Mouse (Mus musculus) forebrain, embryonic 14.5 days (tissue): Measurements from ENCODE around the gene Gm13030. TPM values are rescaled to one million over a fixed set of nuclear protein-coding genes. Genes with fewer than 3 reads are reported as not detected.

Experiments used
- ATAC-seq: fragments of 200-750 bp; cut with Nextera tagmentation; 2 replicates; pipeline ENCODE4 v1.8.0; 2017; ENCODE audit warnings: mild to moderate bottlenecking, moderate library complexity
- DNase-seq: peaks from one replicate; pipeline ENCODE4 v3.0.0-alpha.2; 2015; ENCODE audit warnings: low spot score
- H3K27ac ChIP-seq: fragments of 300-500 bp; sonication (generic); 2 replicates; pipeline ENCODE4 v1.5.1; 2014; ENCODE audit warnings: low read depth, mild to moderate bottlenecking, control low read depth, low read length, moderate library complexity
- H3K27me3 ChIP-seq: fragments of 300-500 bp; sonication (generic); replicated peaks from 2 replicates; pipeline ENCODE4 v1.6.1; 2014; ENCODE audit warnings: low read length, control low read depth, mixed read lengths; ENCODE audit not compliant: control insufficient read depth, insufficient read depth
- H3K36me3 ChIP-seq: fragments of 300-500 bp; sonication (generic); 2 replicates; pipeline ENCODE4 v1.6.1; 2014; ENCODE audit warnings: low read length, control low read depth; ENCODE audit not compliant: control insufficient read depth, insufficient read depth
- H3K4me1 ChIP-seq: fragments of 300-500 bp; sonication (generic); 2 replicates; pipeline ENCODE4 v1.6.1; 2014; ENCODE audit warnings: antibody characterized with exemption, low read length, control low read depth; ENCODE audit not compliant: control insufficient read depth, insufficient read depth
- H3K4me2 ChIP-seq: fragments of 300-500 bp; sonication (generic); 2 replicates; pipeline ENCODE4 v1.6.1; 2014; ENCODE audit warnings: mild to moderate bottlenecking, control low read depth, low read length
- H3K4me3 ChIP-seq: fragments of 300-500 bp; sonication (generic); 2 replicates; pipeline ENCODE4 v1.5.1; 2014; ENCODE audit warnings: low read depth, low read length, control low read depth
- H3K9ac ChIP-seq: fragments of 300-500 bp; sonication (generic); 2 replicates; pipeline ENCODE4 v1.6.1; 2014; ENCODE audit warnings: mild to moderate bottlenecking, low read length, control low read depth, moderate library complexity
- H3K9me3 ChIP-seq: fragments of 300-500 bp; sonication (generic); replicated peaks from 2 replicates; pipeline ENCODE4 v1.6.1; 2016; ENCODE audit warnings: low read length, control low read depth, mixed read lengths; ENCODE audit not compliant: control insufficient read depth
- WGBS: fragments of 180-500 bp; shearing (Covaris S2); extraction: QIAGEN DNeasy Blood & Tissue Kit; methylation state at CpG from one replicate; pipeline ENCODE4 v1.1.7; 2014; 5-methylcytosine and 5-hydroxymethylcytosine counted together
- polyA plus RNA-seq: library from polyadenylated mRNA; unstranded; fragments of >200 nt; fragmentation: Nextera tagmentation; extraction: Ambion mirVana; gene quantifications from 2 replicates; pipeline ENCODE4 v1.2.1, GENCODE M21; 2014

Gm13030 gene
- polyA plus RNA-seq, result not detected in 2 replicates

DNA sequence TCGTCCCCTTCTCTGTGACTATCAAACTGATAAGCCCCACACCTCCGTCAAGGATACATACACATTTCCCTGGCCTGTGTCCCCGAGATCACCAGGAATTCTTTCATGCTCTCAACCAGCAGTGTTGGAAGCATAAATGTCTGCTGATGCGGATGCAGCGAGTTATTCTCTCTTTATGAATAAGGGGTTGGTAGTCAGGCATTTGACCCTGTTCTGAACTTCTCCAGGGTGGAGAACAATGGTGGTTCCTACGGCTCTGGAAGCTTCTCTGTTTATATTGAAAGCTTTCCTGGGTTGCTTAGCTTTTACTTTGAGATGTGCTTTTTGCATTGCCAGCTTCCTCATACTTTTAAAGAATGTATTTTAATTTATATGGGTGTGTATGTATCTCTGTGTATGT is at the start of gene Gm13030:
Gene Gm13030, minus strand, starts transcription at position 101 of the 400 bp plus-strand sequence.
- DNase-seq (no peak), ATAC-seq (no peak)
- H3K27ac ChIP-seq, result no peak within 1 kb of the TSS
- 81% methylated on average over 6 of the region's 6 CpGs for WGBS
- no peaks in the 10 kb centered on the region for H3K27me3 ChIP-seq
- H3K4me1 ChIP-seq, result no peaks in the 10 kb centered on the region
- no peaks in the 10 kb centered on the region for H3K36me3 ChIP-seq
- H3K4me3 ChIP-seq, result no peak within 1 kb of the TSS
- H3K9ac ChIP-seq, result no peak within 1 kb of the TSS
- no peak within 1 kb of the TSS for H3K4me2 ChIP-seq
- no peaks in the 10 kb centered on the region for H3K9me3 ChIP-seq

DNA sequence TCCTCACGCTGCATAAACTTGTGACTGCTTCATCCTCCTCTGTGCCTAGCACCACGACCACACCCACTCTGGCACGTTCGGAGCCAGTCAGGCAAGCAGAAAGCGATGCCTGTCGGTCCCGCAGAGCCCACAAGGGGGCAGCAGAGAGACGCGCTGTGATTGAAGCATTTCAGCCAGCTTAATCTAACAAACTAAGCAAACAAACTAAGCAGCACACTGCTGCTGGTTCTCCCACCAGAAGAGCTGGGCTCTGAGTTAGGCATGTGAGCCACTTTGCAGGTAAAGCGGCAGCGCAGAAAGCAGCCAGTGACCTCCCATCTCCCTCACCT is 48.3 kb upstream of the Gm13030 start:
- H3K4me3 ChIP-seq, result peak overlapping the region; percentile 16
- no peak overlapping the region for H3K9ac ChIP-seq
- H3K27me3 ChIP-seq, result no peaks in the 10 kb centered on the region
- peak; percentile 81 for ATAC-seq
- H3K4me1 ChIP-seq, result no peaks in the 10 kb centered on the region
- peak; percentile 96 for DNase-seq
- H3K4me2 ChIP-seq, result peak overlapping the region; percentile 47
- WGBS, result under 1% methylated on average over 11 of the region's 11 CpGs
- H3K27ac ChIP-seq, result no peak overlapping the region
- H3K36me3 ChIP-seq, result no peaks in the 10 kb centered on the region
- H3K9me3 ChIP-seq, result no peaks in the 10 kb centered on the region

DNA sequence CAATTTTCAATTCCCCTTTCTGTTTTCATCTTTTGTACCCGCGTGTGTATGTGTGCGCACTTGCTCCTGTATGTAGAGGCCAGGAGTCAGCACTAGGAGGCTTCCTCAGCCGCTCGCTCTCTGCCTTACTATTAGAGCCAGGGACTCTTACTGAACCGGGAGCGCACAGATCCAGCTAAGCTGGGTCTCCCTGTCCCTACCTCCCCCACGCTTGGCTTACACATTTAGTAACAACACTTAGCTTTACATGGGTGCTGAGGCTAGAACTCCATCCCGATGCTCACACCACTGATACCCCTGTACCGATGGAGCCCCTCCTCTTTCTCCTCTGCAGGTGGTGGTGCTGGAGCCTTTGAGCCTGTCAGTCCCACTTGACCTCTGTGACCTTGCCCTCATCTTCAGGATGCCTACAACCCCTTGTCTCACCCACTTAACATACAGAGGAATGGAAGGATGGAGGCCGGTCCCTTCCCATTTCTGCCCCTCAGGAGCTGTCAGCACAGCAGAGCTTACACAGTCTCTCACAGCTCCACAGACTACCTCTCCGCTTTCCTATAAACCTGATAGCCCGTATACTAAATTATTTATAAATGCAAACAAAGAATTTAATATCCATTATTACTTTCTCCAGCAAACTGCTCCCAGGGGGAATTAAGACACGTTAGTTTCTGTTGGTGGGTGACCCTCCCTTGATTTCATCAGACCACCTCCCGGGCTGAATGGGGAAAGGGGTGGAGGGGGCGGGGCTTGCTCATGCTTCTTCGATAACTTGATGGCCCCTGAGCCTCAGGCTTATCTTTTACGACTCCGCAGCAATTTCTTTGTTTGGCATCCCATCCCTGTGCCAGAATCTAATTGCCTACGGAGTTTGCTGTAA is 47.7 kb upstream of the Gm13030 start:
- no peak overlapping the region for H3K9ac ChIP-seq
- no peaks in the 10 kb centered on the region for H3K27me3 ChIP-seq
- DNase-seq, result no peak
- H3K36me3 ChIP-seq, result no peaks in the 10 kb centered on the region
- no peak overlapping the region for H3K27ac ChIP-seq
- peak overlapping the region; percentile 47 for H3K4me2 ChIP-seq
- 35% methylated on average over 20 of the region's 20 CpGs for WGBS
- peak overlapping the region; percentile 16 for H3K4me3 ChIP-seq
- no peaks in the 10 kb centered on the region for H3K9me3 ChIP-seq
- ATAC-seq, result peak; percentile 37
- no peaks in the 10 kb centered on the region for H3K4me1 ChIP-seq

DNA sequence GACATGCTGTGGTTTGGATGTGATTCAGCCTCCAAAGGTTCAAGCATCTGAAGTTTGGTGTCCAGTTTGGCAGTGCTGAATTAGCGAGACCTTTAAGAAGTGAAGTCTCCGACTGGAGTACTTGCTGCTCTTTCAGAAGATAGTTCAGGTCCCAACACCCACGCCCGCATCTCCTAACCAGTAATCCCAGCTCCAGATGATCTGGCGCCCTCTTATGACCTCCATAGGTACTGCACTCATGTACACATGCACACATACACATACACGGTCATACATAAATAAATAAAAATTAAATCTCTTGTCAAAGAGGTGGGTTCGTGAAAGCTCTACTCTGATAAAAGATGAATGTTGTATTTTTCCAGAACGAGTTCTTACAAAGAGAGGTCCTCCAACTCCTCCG is 43.5 kb upstream of the Gm13030 start:
- no peak for ATAC-seq
- H3K4me1 ChIP-seq, result peaks cover 8% of the 10 kb centered on the region
- 87% methylated on average over 9 of the region's 9 CpGs for WGBS
- H3K9me3 ChIP-seq, result no peaks in the 10 kb centered on the region
- no peak for DNase-seq
- no peak overlapping the region for H3K4me2 ChIP-seq
- no peak overlapping the region for H3K27ac ChIP-seq
- H3K4me3 ChIP-seq, result no peak overlapping the region
- no peak overlapping the region for H3K9ac ChIP-seq
- no peaks in the 10 kb centered on the region for H3K27me3 ChIP-seq
- no peaks in the 10 kb centered on the region for H3K36me3 ChIP-seq

DNA sequence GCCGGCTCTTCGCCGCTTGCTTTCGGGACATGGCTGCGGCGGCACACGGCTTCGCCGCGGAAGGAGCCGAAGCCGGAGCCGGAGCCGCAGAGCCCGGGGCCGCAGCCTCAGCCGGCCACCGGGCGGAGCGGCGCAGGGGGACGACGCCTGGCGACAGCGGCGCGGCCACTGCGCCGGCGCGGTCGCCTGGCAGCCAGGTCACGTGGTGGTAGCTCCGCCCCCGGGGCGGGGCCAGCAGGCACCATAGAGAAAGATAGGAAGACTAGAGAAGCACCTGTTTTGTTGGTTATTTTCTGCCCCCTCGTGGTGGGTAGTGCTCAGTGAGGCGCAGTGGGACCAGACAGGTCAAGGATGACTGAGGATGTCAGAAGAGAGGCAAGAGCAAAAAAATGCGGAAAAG is 40.0 kb upstream of the Gm13030 start, which contains the start of gene Otud3:
Gene Otud3, minus strand, starts transcription at position 149 of the 400 bp plus-strand sequence.
- peak within 1 kb of the TSS; percentile 98 for H3K4me2 ChIP-seq
- H3K27ac ChIP-seq, result peak within 1 kb of the TSS; percentile 48; the same call in 1 of the 2 replicates
- peak within 1 kb of the TSS; percentile 93 for H3K9ac ChIP-seq
- no peaks in the 10 kb centered on the region for H3K27me3 ChIP-seq
- peaks cover 7% of the 10 kb centered on the region; the same call in 1 of the 2 replicates for H3K36me3 ChIP-seq
- peaks cover 10% of the 10 kb centered on the region for H3K4me1 ChIP-seq
- peak within 1 kb of the TSS; percentile 96 for H3K4me3 ChIP-seq
- ATAC-seq, result peak; percentile 98
- no peaks in the 10 kb centered on the region for H3K9me3 ChIP-seq
- peak; percentile 96 for DNase-seq
- WGBS, result under 1% methylated on average over 39 of the region's 39 CpGs

DNA sequence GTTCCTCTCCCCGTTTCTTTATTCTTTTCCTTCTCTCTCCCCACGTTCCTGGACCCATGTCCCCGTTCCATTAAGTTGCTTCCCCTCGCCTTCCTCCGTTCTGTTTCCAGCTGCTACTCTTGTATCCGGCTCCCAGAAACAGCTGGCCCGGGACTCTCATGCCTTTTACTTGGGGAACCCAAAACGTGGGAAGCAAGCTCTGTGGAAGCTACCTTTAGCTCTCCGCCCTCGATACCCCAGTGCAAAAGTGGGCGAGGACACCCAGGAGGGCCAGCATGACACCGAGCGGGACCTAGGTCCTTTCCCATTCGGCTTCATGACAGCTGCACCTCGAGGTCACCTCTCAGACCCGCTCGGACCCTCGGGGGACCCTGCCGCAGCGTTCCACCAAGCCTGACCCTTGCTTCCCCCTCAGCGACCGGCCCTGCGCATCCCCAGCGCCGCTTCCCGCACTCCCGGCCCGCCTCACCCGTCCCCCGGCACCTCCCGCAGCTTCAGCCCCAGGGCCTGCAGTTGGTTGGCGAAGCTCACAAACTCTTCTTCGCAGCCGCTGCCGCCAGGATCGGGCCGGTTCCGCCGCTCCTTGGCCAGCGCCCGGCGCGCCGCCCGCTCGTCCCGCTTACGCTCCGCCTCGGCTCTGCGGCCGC is 39.5 kb upstream of the Gm13030 start:
- no peaks in the 10 kb centered on the region for H3K27me3 ChIP-seq
- peaks cover 10% of the 10 kb centered on the region for H3K4me1 ChIP-seq
- peak overlapping the region; percentile 48; the same call in 1 of the 2 replicates for H3K27ac ChIP-seq
- peak overlapping the region; percentile 93 for H3K9ac ChIP-seq
- no peaks in the 10 kb centered on the region for H3K9me3 ChIP-seq
- DNase-seq (peak; percentile 19), ATAC-seq (peak; percentile 64)
- H3K4me2 ChIP-seq, result peak overlapping the region; percentile 98
- peak overlapping the region; percentile 96 for H3K4me3 ChIP-seq
- peaks cover 9% of the 10 kb centered on the region; the same call in 1 of the 2 replicates for H3K36me3 ChIP-seq
- under 1% methylated on average over 51 of the region's 52 CpGs for WGBS

DNA sequence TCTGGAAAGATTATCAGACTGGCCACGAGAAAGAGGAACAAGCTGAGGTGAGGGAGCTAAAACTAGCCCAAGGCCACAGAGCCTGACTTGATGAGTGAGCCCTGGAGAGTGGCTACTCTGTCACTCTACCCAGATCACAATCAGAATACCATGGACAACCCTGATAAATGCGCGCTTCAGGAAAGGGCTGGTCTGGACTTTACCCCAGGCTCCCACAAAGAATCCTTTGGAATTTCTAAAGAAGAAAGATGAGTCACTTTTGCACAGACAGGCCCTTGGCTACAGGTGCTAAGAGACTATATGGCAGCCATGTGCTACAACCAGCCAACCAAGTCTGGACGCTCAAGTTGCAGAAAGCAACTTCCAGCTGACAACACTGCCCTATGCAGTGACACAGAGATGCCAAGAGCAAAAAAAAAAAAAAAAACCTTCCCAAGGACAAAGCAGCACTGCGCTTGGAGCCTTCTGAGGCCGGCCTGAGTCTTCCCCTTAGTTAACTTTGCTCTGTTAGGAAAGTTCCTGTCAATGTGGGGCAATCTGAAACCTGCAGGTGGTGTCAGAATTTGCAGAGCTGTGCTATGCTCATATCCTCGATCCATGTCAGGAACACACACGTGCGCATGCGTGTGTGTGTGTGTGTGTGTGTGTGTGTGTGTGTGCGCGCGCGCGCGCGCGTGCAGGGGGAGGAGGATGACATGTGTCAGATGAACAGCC is 32.0 kb upstream of the Gm13030 start:
- H3K9ac ChIP-seq, result no peak overlapping the region
- DNase-seq (no peak), ATAC-seq (no peak)
- peaks cover 76% of the 10 kb centered on the region for H3K36me3 ChIP-seq
- H3K4me1 ChIP-seq, result no peaks in the 10 kb centered on the region
- no peaks in the 10 kb centered on the region for H3K27me3 ChIP-seq
- H3K9me3 ChIP-seq, result no peaks in the 10 kb centered on the region
- 97% methylated on average over 18 of the region's 18 CpGs for WGBS
- no peak overlapping the region for H3K4me3 ChIP-seq
- no peak overlapping the region for H3K27ac ChIP-seq
- H3K4me2 ChIP-seq, result no peak overlapping the region

DNA sequence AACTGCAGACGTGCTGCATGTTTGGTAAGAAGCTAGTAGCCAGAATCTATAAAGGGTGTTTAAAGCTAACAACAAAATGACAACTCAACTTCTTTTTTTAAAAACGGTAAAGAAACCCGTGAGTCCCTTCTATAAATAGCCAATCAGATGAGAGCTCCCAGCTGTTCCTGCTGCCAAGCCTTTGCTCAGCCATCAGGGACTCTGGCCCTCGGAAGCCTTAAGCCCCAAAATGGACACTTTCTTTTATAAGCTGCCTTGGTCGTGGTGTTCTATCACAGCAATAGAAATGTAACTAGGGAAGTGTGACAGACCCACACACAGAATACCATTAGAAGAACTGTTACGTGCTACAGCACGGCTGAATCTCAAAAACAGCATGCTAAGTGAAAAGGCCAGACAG is 25.6 kb upstream of the Gm13030 start:
- no peak overlapping the region for H3K27ac ChIP-seq
- no peak overlapping the region for H3K9ac ChIP-seq
- H3K36me3 ChIP-seq, result peaks cover 89% of the 10 kb centered on the region
- H3K4me1 ChIP-seq, result no peaks in the 10 kb centered on the region
- no peak overlapping the region for H3K4me3 ChIP-seq
- no peaks in the 10 kb centered on the region for H3K27me3 ChIP-seq
- no peaks in the 10 kb centered on the region for H3K9me3 ChIP-seq
- ATAC-seq (no peak), DNase-seq (no peak)
- 92% methylated on average over 7 of the region's 7 CpGs for WGBS
- no peak overlapping the region for H3K4me2 ChIP-seq
